Mouse (Mus musculus) heart, adult 10 weeks (tissue): ENCODE measurements around the gene Elk3. TPM values are rescaled to one million over a fixed set of nuclear protein-coding genes. Genes with fewer than 3 reads are reported as not detected.

Source experiments
- polyA plus RNA-seq: library from polyadenylated mRNA; stranded (reverse); fragments of 350-450 nt; fragmentation: Illumina TruSeq; extraction: RNeasy Lipid Tissue Mini Kit (QIAGEN cat#74804); gene quantifications from one replicate; pipeline ENCODE4 v1.2.3, GENCODE M21; 2014; ENCODE audit warnings: low read depth, low replicate concordance

Gene Elk3
- 23.5 TPM for polyA plus RNA-seq

GRCm38 (mm10) chr10:93310721-93311411 lies at the start of gene Elk3:
Gene Elk3, minus strand, starts transcription at chr10:93311135.

Other genes with a start within 250 kb of the Elk3 start
- 0.18 TPM for gene Cfap54, start 229.5 kb downstream of the Elk3 start, polyA plus RNA-seq
- gene Cdk17, start 150.3 kb downstream of the Elk3 start, polyA plus RNA-seq = 17.5 TPM
- 49.6 TPM for gene Lta4h, start 142.3 kb upstream of the Elk3 start, polyA plus RNA-seq
- 0.10 TPM for gene Hal, start 177.6 kb upstream of the Elk3 start, polyA plus RNA-seq
- not detected for gene Amdhd1, start 228.9 kb upstream of the Elk3 start, polyA plus RNA-seq
- not detected for gene Ccdc38, start 229.5 kb upstream of the Elk3 start, polyA plus RNA-seq